Mouse (Mus musculus) testis, postnatal 14 days (tissue): Measurements from ENCODE around the gene Tmem97.
"Not testable (repeated sequence)": the region's sequence is repeated elsewhere in the genome, so short reads cannot be mapped to it uniquely, and the experiment has no call there.

Experiments used
- DNase-seq: peaks from one replicate; pipeline ENCODE4 v3.0.0; 2021; ENCODE audit warnings: low spot score

Tmem97 gene

GRCm38 (mm10) chr11:78550168-78551058 is at the start of gene Tmem97:
Gene Tmem97 (minus strand): TSS chr11:78550777.
- DNase-seq, result peak; percentile 98

GRCm38 (mm10) chr11:78600051-78600450 is 49.5 kb upstream of the Tmem97 start:
- DNase-seq, result no peak

- no peak for DNase-seq
Measured at GRCm38 (mm10) chr11:78598763-78599415, 48.3 kb upstream of the Tmem97 start.

GRCm38 (mm10) chr11:78596750-78597149 is 46.2 kb upstream of the Tmem97 start:
- no peak for DNase-seq

- DNase-seq, result peak; percentile 14
Measured at GRCm38 (mm10) chr11:78595773-78596172, 45.2 kb upstream of the Tmem97 start.

GRCm38 (mm10) chr11:78594271-78594964 is 43.8 kb upstream of the Tmem97 start:
- no peak for DNase-seq

GRCm38 (mm10) chr11:78587677-78588076 is 37.1 kb upstream of the Tmem97 start:
- DNase-seq, result not testable (repeated sequence)

- DNase-seq, result no peak
Measured at GRCm38 (mm10) chr11:78586099-78586498, 35.5 kb upstream of the Tmem97 start.

GRCm38 (mm10) chr11:78582848-78583247 is 32.3 kb upstream of the Tmem97 start:
- DNase-seq, result no peak

- no peak for DNase-seq
Measured at GRCm38 (mm10) chr11:78574975-78575374, 24.4 kb upstream of the Tmem97 start.

- no peak for DNase-seq
Measured at GRCm38 (mm10) chr11:78574536-78574935, 24.0 kb upstream of the Tmem97 start.

- DNase-seq, result not testable (repeated sequence)
Measured at GRCm38 (mm10) chr11:78574031-78574430, 23.5 kb upstream of the Tmem97 start.

GRCm38 (mm10) chr11:78571854-78572253 is 21.3 kb upstream of the Tmem97 start:
- DNase-seq, result no peak

- no peak for DNase-seq
Measured at GRCm38 (mm10) chr11:78571441-78571840, 20.9 kb upstream of the Tmem97 start.

- DNase-seq, result no peak
Measured at GRCm38 (mm10) chr11:78569806-78570205, 19.2 kb upstream of the Tmem97 start.

GRCm38 (mm10) chr11:78568827-78569226 is 18.2 kb upstream of the Tmem97 start:
- DNase-seq, result no peak

- DNase-seq, result no peak
Measured at GRCm38 (mm10) chr11:78567614-78568013, 17.0 kb upstream of the Tmem97 start.

GRCm38 (mm10) chr11:78566775-78567174 is 16.2 kb upstream of the Tmem97 start:
- DNase-seq, result no peak

GRCm38 (mm10) chr11:78560447-78560846 is 9.9 kb upstream of the Tmem97 start:
- no peak for DNase-seq

GRCm38 (mm10) chr11:78557241-78557640 is 6.7 kb upstream of the Tmem97 start:
- DNase-seq, result no peak

GRCm38 (mm10) chr11:78556070-78556469 is 5.5 kb upstream of the Tmem97 start:
- no peak for DNase-seq

GRCm38 (mm10) chr11:78555623-78556022 is 5.0 kb upstream of the Tmem97 start:
- DNase-seq, result peak; percentile 56

- no peak for DNase-seq
Measured at GRCm38 (mm10) chr11:78551059-78551398, 452 bp upstream of the Tmem97 start.
